In the genomic region with DNA sequence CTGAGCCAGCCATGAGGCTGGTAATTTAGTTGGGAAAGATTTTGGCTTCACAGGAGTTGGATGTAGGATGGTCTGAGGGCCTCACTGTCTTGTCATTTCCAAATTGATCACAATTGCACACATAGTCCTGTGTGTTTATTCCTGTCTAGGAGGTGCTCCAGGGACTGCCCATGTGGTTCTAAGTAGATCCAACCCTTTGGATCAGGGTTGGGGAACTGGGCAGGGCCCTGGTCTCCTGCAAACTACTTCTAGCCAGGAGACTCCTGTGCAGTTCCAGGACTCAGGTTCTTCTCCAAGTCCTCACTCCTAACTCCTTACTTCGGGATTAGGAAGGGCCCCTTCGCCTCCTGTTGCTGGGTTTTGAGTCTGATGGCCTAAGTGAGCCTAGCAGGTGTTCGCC, we compare ENCODE assay signal across 7 mouse cellular contexts. TPM values are rescaled to one million over a fixed set of nuclear protein-coding genes. Genes with fewer than 3 reads are reported as not detected.
DNase-seq lines count a peak whose midpoint lies in the region; ATAC-seq and TF ChIP-seq lines count a peak whose summit lies in the region.

Camkv (plus strand) TSS at position 301 of the 400 bp plus-strand sequence.

- peak within 1 kb of the TSS; percentile 66 for H3K4me2 ChIP-seq in lung, postnatal 0 days (replicated peaks; ENCODE audit: low read depth, low read length)
- H3K4me2 ChIP-seq in forebrain, embryonic 16.5 days (ENCODE audit: low read length), result peak within 1 kb of the TSS; percentile 86

- H3K4me1 ChIP-seq in lung, postnatal 0 days (ENCODE audit: insufficient read depth, low read depth, low read length), result peaks cover 4% of the 10 kb centered on the region; the same call in 1 of the 2 replicates
- H3K4me1 ChIP-seq in forebrain, embryonic 16.5 days (replicated peaks; ENCODE audit: control insufficient read depth, insufficient read depth, low read length), result peaks cover 22% of the 10 kb centered on the region
- H3K4me1 ChIP-seq in olfactory bulb, adult 2 months (ENCODE audit: control insufficient read depth, insufficient read depth, low read length), result peaks cover 49% of the 10 kb centered on the region

- H3K36me3 ChIP-seq in lung, postnatal 0 days (ENCODE audit: insufficient read depth, low read length), result no peaks in the 10 kb centered on the region
- no peaks in the 10 kb centered on the region for H3K36me3 ChIP-seq in forebrain, embryonic 16.5 days (ENCODE audit: control insufficient read depth, insufficient read depth)

- peak within 1 kb of the TSS; percentile 28 for H3K4me3 ChIP-seq in lung, postnatal 0 days (ENCODE audit: low read depth, low read length)
- H3K4me3 ChIP-seq in forebrain, embryonic 16.5 days (replicated peaks; ENCODE audit: low read length), result peak within 1 kb of the TSS; percentile 64
- peak within 1 kb of the TSS; percentile 81 for H3K4me3 ChIP-seq in olfactory bulb, adult 2 months (ENCODE audit: insufficient read depth, low read depth, low read length)

- peak within 1 kb of the TSS; percentile 16; the same call in 1 of the 2 replicates for H3K9ac ChIP-seq in lung, postnatal 0 days (replicated peaks; ENCODE audit: low read depth)
- peak within 1 kb of the TSS; percentile 69 for H3K9ac ChIP-seq in forebrain, embryonic 16.5 days (replicated peaks; ENCODE audit: low read depth, low read length)

- intact Hi-C loops in left cerebral cortex, postnatal 4 days (cut with DNase I), result no loop called here

- H3K27me3 ChIP-seq in lung, postnatal 0 days (replicated peaks; ENCODE audit: insufficient read depth, low read length), result peaks cover 6% of the 10 kb centered on the region; the same call in 1 of the 2 replicates
- no peaks in the 10 kb centered on the region; the same call in 1 of the 2 replicates for H3K27me3 ChIP-seq in forebrain, embryonic 16.5 days (replicated peaks; ENCODE audit: control insufficient read depth, insufficient read depth, low read length)

- no peak for DNase-seq in lung, postnatal 0 days (ENCODE audit: low spot score)
- no peak for DNase-seq in lung, postnatal 36 days
- no peak for DNase-seq in left cerebral cortex, postnatal 4 days
- DNase-seq in cerebellum, postnatal 10 days, result no peak
- DNase-seq in cerebellum, adult 11 months, result no peak

- no peak for TF ChIP-seq EP300 in lung, postnatal 0 days (IDR thresholded peaks at IDR 0.05)

- TF ChIP-seq POLR2A in olfactory bulb, adult 2 months (IDR thresholded peaks at IDR 0.05; ENCODE audit: insufficient read depth, low read depth, low read length), result no peak

- ATAC-seq in lung, postnatal 0 days, result no peak
- ATAC-seq in forebrain, embryonic 16.5 days, result 0 out of 2 replicates have a peak, but pooled peaks have one; percentile 3

- H3K9me3 ChIP-seq in lung, postnatal 0 days (ENCODE audit: low read length), result no peaks in the 10 kb centered on the region
- H3K9me3 ChIP-seq in forebrain, embryonic 16.5 days (ENCODE audit: control insufficient read depth, low read length), result no peaks in the 10 kb centered on the region

- no peak within 1 kb of the TSS for H3K27ac ChIP-seq in lung, postnatal 0 days (ENCODE audit: low read length)
- 0 out of 2 replicates have a peak within 1 kb of the TSS, but pooled peaks have one; percentile 20 for H3K27ac ChIP-seq in forebrain, embryonic 16.5 days (ENCODE audit: low read length)
- H3K27ac ChIP-seq in olfactory bulb, adult 2 months (ENCODE audit: insufficient read depth, low read depth, low read length), result peak within 1 kb of the TSS; percentile 79

- no peak for TF ChIP-seq CTCF in lung, postnatal 0 days (IDR thresholded peaks at IDR 0.05)
- TF ChIP-seq CTCF in olfactory bulb, adult 2 months (IDR thresholded peaks at IDR 0.05; ENCODE audit: insufficient read depth, low read depth, low read length), result no peak

- 15% methylated on average over 3 of the region's 3 CpGs for WGBS in lung, postnatal 0 days
- WGBS in forebrain, embryonic 16.5 days, result 12% methylated on average over 3 of the region's 3 CpGs
- WGBS in olfactory bulb, adult 2 months, result 13% methylated on average over 3 of the region's 3 CpGs

RNA-seq across cellular contexts. Expression of gene Camkv, which starts in this region (rescaled TPM):
- 0.12 and 0.35 TPM in 2 replicates for polyA plus RNA-seq in lung, postnatal 0 days (2015; fragmentation: Nextera tagmentation; extraction: Ambion mirVana)
- 117 and 140 TPM in 2 replicates for polyA plus RNA-seq in forebrain, embryonic 16.5 days (2015; fragmentation: Nextera tagmentation; extraction: Ambion mirVana)
- 100 to 1,000 TPM; 333 to 354 TPM for total RNA-seq in left cerebral cortex, postnatal 4 days (2021)
- polyA plus RNA-seq in olfactory bulb, adult 2 months (2012; ENCODE audit: insufficient read depth, insufficient read length, low replicate concordance, missing spikeins), result not detected in 2 replicates

Comparison
In these comparisons a context has a peak if more than half of its experiments do, and no peak if none do; other contexts are left out.
1. RNA of gene Camkv (polyA plus RNA-seq): not detected in olfactory bulb, adult 2 months and 117 to 140 TPM in forebrain, embryonic 16.5 days; 0.12 to 0.35 TPM in lung, postnatal 0 days; every median in the first group is over 10 times any median in the second.
2. H3K4me3 ChIP-seq: peak in every context shown above with its lines; median percentile 81 in olfactory bulb, adult 2 months; 64 in forebrain, embryonic 16.5 days; 28 in lung, postnatal 0 days.